In the genomic region with DNA sequence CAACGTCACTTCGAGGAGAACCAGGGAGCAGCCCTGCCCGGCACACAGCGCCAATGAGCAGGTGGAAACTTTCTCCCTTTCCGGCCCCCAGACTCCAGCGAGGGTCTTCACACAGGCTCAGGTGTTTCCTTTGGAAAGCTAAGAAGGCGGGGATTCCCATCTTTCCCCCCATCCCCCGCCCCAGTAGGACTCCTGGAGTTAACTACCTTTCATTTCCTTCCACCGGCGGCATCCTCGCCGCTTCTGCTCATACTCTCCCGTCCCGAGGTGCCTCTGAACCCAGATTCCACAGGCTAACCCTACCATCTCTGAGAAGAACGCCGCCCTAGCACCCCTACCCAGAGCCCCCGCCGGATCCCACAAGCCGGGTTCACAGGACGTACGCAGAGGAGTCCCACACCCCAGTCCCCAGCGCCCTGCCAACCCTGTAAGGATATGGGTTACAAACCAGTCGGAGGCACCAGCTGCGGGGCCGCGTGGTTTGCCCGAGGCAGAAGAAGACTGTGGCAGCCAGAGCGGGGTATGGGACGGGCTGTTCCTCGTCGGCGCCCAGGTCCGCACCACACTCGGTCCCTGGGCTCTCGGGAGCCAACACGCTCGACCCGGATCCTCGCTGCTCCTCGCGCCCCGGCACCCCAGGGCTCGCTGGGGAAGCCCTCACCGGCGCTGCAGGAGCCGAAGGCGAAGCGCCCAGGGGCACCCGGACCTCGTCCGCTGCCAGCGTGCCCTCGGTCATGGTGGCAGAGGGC, we compare ENCODE assay signal across 8 mouse cellular contexts. TPM values are rescaled to one million over a fixed set of nuclear protein-coding genes. Genes with fewer than 3 reads are reported as not detected.
DNase-seq lines count a peak whose midpoint lies in the region; ATAC-seq lines count a peak whose summit lies in the region.

No protein-coding gene starts in this region.

- peaks cover 31% of the 10 kb centered on the region for H3K4me1 ChIP-seq in heart, embryonic 16.5 days (ENCODE audit: control insufficient read depth, insufficient read depth, low read length)
- H3K4me1 ChIP-seq in limb, embryonic 15.5 days = peaks cover 71% of the 10 kb centered on the region

- ATAC-seq in heart, embryonic 16.5 days (replicated peaks; ENCODE audit: extremely low read depth, insufficient read depth, low FRiP score) = no peak
- ATAC-seq in limb, embryonic 15.5 days (ENCODE audit: insufficient number of reproducible peaks, low FRiP score, low TSS enrichment, low read depth) = no peak

- H3K36me3 ChIP-seq in heart, embryonic 16.5 days (ENCODE audit: control insufficient read depth, insufficient read depth) = no peaks in the 10 kb centered on the region
- no peaks in the 10 kb centered on the region for H3K36me3 ChIP-seq in limb, embryonic 15.5 days

- H3K9me3 ChIP-seq in heart, embryonic 16.5 days (replicated peaks; ENCODE audit: control insufficient read depth, low read length) = no peaks in the 10 kb centered on the region
- no peaks in the 10 kb centered on the region for H3K9me3 ChIP-seq in limb, embryonic 15.5 days

- under 1% methylated on average over 53 of the region's 53 CpGs for WGBS in heart, embryonic 16.5 days
- 1% methylated on average over 53 of the region's 53 CpGs for WGBS in limb, embryonic 15.5 days

- peak overlapping the region; percentile 80 for H3K4me3 ChIP-seq in heart, embryonic 16.5 days (ENCODE audit: low read length)
- peak overlapping the region; percentile 76 for H3K4me3 ChIP-seq in limb, embryonic 15.5 days

- H3K27ac ChIP-seq in heart, embryonic 16.5 days (ENCODE audit: low read length) = peak overlapping the region; percentile 43
- 0 out of 2 replicates have a peak overlapping the region, but pooled peaks have one; percentile 88 for H3K27ac ChIP-seq in limb, embryonic 15.5 days

- peak; percentile 24 to 40 for DNase-seq in cerebellum, postnatal 14 days
- no peak for DNase-seq in cerebellum, adult 11 months
- DNase-seq in retina, postnatal 1 day = peak; percentile 62
- DNase-seq in retina, embryonic 14.5 days (ENCODE audit: low spot score) = no peak
- DNase-seq in right cerebral cortex, postnatal 14 days = peak; percentile 53
- DNase-seq in c-Kit-positive CD71-positive TER-119-positive erythroid progenitor cells, embryonic 14.5 days (ENCODE audit: low spot score) = no peak

- peak overlapping the region; percentile 88 for H3K9ac ChIP-seq in heart, embryonic 16.5 days (ENCODE audit: low read length)
- H3K9ac ChIP-seq in limb, embryonic 15.5 days = peak overlapping the region; percentile 75

- H3K27me3 ChIP-seq in heart, embryonic 16.5 days (ENCODE audit: control insufficient read depth, insufficient read depth, low read length) = peaks cover 14% of the 10 kb centered on the region
- H3K27me3 ChIP-seq in limb, embryonic 15.5 days = peaks cover 10% of the 10 kb centered on the region; the same call in 1 of the 2 replicates

- H3K4me2 ChIP-seq in heart, embryonic 16.5 days (ENCODE audit: low read depth, low read length) = peak overlapping the region; percentile 97
- peak overlapping the region; percentile 89 for H3K4me2 ChIP-seq in limb, embryonic 15.5 days

RNA-seq across cellular contexts. Expression of a gene that starts 1.0 kb away (rescaled TPM):
- polyA plus RNA-seq in heart, embryonic 16.5 days (2015; fragmentation: Nextera tagmentation; extraction: Ambion mirVana) = 4.5 and 5.4 TPM in 2 replicates
- polyA plus RNA-seq in limb, embryonic 15.5 days (2015; fragmentation: Nextera tagmentation; extraction: Ambion mirVana) = 3.8 and 4.8 TPM in 2 replicates

RNA-seq across cellular contexts. Expression of a gene that starts 21.8 kb away (rescaled TPM):
- polyA plus RNA-seq in heart, embryonic 16.5 days (2015; fragmentation: Nextera tagmentation; extraction: Ambion mirVana) = 0.81 and 1.5 TPM in 2 replicates
- not detected in 2 replicates for polyA plus RNA-seq in limb, embryonic 15.5 days (2015; fragmentation: Nextera tagmentation; extraction: Ambion mirVana)

Comparison
In these comparisons a context has a peak if more than half of its experiments do, and no peak if none do; other contexts are left out.
1. DNase-seq: peak in cerebellum, postnatal 14 days (2 of 2), retina, postnatal 1 day (single experiment) and right cerebral cortex, postnatal 14 days (single experiment); none in cerebellum, adult 11 months (single experiment), retina, embryonic 14.5 days (single experiment) and c-Kit-positive CD71-positive TER-119-positive erythroid progenitor cells, embryonic 14.5 days (single experiment).